Mouse (Mus musculus): ENCODE results near the gene Nkx2-9.
A peak's percentile ranks its signal among the peaks of the same experiment; 100 is the strongest.

The Nkx2-9 gene

DNA sequence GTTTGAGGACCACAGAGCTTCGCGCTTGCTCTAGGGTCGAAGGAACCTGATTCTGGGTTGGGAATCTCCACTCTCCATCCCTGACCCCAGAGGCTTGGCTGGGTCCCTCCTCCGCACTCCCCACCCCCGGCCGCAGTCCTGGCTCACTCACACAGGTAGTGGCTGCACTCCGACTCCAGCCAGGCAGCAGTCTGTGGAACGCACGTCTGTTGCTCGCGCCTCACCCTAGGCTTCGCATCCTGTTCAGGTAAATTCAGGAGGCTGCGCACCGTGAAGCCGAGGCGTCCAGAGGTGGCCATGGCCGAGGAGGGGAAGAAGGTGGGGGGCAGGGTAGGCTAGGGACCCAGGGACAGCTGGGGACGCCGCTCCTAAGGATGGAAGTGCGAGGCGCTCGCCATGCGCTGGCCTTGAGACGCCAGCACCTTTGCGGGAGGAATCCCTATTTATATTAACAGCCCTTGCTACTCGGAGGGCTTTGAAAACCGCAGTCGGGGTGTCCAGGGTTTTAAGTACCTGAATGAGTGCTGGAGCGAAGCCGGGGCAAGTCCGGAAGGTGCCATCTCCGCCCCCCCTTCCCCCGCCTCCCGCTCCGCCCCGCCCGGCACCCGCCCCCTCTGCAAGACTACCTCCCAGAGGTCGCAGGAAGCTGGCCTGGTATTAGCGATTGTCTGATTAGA lies at the start of gene Nkx2-9:
Gene Nkx2-9 (minus strand): TSS at position 524 of the 677 bp plus-strand sequence.
- DNase-seq (ENCODE audit: low spot score) = no peak

DNA sequence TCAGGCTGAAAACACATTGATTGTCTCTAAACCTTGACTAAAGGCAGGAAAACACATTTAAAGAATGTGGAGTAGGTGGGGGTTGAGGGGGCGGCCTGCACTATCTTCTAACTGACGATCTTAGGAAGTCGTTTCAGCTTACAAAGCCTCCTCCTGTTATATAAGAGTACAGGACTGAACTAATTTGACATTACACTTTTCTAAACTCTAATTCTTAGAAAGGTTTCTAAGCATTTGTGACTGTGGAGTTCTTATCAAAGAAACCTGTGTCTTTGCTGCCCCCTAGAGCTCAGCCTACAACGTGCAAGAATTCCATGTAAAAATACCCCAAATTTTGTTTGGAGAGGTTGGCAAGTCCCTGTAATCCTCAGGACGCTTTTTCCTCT lies 24.1 kb upstream of the Nkx2-9 start:
- peak; percentile 33 for DNase-seq (ENCODE audit: low spot score)

DNA sequence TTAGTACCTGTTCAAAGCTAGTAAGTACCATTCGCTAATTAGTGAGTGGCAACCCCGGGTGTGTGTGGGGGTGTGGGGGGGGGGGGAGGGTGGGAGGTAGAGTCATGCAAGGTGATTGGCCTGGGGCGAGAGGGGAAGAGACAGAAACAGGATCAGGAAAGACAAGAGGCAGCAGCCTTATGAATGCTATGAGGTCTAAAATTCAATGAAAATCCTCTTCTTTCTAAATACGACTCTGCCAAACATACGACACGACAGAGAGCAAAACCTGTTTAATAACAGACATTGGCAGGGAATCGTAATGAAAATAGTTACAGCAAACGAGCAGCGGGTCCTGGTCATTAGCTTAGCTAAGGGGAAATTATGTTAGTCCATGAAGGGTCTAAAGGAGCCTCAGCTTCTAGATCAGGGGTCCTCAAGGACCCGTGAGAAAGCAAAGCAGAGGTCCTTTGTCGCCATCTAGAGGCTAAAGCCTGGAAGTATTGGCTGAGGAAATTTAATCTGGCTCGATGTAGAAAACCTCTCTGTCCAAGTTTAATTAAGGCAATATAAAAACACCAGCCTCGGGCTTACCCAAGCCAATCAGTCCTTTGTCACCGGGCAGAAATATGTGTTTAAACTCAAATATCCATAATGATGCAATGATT lies 23.6 kb upstream of the Nkx2-9 start:
- DNase-seq (ENCODE audit: low spot score) = peak; percentile 45

DNA sequence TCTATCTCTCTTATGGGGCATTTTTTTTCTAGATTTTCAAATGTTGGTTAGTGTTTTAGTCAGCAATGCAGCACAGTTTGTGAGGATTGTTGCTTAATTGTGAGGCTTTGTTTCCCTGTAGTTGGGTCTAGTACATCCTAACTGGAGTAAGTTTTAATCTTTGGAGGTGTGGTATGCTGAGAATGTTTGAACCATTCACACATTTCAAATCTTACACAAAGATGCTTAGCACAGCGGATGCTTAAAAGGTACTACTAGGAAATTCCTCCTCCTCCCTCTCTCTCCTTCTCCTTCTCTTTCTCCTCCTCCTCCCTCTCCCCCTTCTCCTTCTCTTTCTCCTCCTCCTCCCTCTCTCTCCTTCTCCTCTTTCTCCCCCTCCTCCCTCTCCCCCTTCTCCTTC lies 3.0 kb upstream of the Nkx2-9 start:
- DNase-seq (ENCODE audit: low spot score) = no peak

DNA sequence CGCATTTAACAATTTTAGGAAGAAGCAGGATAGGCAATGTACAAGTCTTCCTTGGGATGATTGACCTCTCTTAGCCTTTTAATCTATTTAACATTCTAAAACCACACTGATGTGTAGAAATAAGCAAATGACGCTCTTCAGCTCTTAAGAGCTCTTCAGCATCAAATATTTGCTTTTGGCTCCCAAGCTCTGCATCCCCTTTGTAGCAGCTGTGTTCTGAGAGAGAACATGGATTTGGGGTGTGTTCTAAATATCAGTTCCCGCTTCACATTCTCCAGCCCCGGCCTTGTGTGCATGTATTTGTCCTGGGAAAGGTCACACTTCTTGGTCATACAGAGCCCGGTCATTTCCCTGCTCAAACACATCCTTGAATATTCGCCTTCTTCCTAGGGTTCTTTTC lies 2.3 kb upstream of the Nkx2-9 start:
- DNase-seq (ENCODE audit: low spot score) = no peak

DNA sequence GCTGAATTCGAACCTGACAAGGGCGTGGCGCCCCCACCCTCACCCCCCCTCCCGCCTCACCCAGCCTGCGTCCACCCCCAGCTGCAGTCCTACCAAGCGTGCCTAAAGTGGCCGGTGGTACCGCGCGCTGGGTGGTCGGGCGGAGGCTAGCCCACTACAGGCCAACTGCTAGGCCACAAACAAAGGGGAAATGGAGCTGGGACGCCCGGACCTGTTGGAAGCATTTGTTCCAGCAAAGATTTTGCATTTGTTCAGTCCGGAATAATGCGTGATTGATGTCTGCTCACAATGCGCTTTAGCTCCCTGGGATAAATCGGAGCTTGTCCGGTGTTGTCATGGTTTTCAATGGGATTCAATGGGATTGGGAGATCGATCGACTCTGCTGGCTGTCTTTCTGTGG lies 1.4 kb upstream of the Nkx2-9 start:
- DNase-seq (ENCODE audit: low spot score) = no peak

DNA sequence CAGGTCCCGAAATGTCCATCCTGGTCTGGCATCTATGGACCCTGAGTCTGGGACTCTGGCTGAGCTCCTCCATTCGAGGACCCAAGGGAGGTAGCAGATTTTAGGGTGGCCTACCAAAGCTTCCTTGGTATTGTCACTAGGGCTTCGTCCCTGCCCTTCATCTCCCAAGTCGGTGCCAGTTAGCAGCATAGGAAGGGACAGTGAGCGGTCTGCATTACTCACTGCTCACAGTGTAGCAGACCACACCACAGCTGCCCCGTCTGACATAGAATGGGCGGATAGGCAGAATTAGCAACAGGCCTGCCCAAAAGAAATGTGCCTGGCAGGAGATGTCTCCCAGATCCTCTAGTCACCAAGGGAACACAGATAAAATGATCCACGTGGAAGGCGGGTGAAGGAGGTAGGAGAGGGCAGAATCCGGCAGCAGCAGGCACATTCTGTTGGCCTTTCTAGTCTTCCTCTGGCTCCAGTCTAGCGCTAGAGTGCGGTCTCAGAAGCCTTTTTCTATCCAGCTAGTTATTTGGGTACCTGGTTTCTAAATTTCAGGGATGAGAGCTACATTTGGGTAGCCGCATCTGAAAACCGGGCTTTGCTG lies 929 bp upstream of the Nkx2-9 start:
- no peak for DNase-seq (ENCODE audit: low spot score)

DNA sequence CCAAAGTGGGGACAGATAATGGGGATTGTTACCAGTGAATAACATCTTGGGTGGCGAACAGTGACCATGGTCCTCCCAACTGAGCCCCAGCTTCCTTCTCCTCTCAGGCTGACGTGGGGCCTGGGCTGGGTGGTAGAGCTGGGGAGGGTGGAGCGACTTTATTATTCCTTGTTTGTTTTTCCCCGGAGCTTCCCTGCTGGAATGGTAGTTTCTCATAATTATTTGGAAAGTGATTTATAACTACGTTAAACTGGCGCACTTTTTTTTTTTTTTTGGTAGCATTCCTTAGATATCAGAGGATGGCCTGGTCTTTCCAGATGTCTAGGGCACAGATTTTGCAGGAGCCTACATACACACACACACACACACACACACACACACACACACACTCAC lies 350 bp upstream of the Nkx2-9 start:
- no peak for DNase-seq (ENCODE audit: low spot score)

DNA sequence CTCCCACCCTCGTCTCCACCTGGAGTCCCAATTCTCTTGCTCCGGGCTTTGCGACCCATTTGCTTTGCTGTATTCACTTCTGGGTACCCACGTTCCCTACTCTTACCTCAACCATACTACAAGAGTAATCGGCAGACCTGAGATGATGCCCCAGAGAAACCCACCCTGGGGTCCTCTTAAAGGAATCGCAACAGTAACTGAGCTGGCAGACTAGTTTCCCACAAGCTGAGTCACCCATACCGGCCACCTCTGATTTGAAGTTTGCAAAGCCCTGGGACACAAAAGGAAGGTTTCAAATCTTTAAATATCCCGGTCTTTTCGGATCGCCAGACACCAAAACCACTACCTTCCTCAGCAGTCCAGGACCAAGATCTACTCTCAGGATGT lies 742 bp downstream of the Nkx2-9 start:
- no peak for DNase-seq (ENCODE audit: low spot score)

DNA sequence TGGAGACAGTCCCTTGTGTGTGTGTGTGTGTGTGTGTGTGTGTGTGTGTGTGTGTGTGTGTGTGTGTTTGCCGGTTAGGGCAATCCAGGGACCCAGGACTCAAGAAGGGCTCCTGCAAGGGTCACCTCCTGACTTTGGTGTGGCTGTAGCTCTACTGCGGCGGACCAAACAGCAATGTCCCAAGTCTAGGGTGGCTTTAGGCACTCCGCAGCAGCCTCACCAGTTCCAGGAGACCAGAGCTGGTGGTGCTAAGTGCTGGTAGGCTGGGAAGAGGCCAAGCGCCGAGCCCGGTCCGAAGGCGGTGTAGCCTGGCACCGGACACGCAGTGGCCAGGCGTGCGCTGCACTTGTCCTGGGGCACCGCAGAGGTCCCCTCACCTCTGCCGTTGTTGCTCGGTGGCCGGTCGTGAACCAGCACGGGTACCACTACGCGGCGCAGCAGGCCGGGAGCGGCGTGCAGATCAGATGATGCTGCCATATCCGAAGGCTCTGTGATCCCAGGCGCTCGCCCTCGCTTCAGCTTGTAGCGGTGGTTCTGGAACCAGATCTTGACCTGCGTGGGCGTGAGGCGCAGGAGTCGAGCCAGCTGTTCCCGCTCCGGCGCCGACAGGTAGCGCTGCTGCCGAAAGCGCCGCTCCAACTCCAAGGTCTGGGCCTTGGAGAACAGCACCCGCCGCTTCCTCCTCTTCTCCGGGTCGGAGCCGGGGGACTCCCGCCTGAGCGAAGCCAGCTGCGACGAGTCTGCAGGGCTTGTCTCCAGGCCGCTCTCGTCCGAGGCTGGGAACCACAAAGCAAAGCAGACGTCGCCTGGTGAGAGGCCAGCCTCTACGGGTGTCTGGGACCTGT lies 1.4 kb downstream of the Nkx2-9 start:
- DNase-seq (ENCODE audit: low spot score) = no peak

DNA sequence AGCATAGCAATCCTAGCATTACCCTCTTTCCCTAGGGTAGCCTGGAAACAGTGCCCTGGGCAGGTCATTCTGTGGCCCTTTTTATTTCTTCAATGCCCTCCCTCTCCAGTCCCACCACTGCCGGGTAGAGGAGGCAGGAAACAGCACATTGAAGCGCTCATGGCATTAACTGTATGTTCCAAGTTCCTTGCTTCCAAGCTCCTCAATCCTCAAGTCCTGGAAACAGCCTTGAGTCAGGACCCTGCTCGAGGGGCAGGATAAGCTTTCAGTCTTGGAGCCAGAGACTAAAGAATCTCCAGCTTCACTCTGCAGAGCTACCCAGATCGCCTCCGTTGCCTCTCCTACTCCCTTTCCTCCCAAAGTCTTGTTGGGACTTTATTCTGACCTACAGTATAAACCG lies 2.2 kb downstream of the Nkx2-9 start:
- no peak for DNase-seq (ENCODE audit: low spot score)

DNA sequence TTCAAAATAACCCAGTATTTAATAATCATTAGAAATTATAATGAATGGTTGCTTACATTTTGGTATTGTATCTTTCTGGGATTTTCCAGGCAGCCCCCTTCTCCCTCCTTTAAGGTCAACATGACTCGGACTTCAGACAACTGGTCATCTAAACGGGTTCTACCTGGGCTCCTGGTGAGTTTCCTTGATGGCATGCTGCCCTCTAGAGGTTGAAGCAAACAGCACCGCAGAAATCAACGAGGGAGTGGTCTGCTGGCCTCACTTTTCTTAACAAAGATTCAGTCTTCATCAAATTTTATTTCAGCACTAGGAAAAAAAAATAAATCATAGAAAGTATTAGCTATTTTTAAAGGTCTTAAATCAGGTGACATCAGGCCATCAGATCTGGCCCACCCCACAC lies 21.4 kb downstream of the Nkx2-9 start:
- DNase-seq (ENCODE audit: low spot score) = peak; percentile 17

DNA sequence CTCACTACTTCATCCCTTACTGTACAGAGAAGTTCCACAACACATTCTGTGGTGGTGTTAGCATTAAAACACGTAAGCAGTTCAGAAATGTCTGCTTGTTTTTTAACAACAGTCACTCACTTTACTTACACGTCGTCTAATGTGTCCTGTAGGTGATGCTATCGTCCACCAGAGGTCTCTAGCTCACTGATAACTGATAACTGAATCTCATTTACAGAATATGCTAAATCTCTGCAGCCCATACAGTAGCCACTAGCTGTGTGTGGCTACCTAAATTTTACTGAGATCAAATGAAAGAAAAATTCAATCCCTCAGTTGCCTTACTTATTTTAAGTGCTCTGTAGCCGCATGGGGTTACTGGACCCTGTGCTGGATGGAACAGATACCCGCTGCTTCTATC lies 25.3 kb downstream of the Nkx2-9 start:
- DNase-seq (ENCODE audit: low spot score) = no peak
